Mouse (Mus musculus) left cerebral cortex, adult 11 months (tissue): ENCODE data around the gene Atg16l1.

Source experiments
- DNase-seq: peaks from one replicate; pipeline ENCODE4 v3.0.0; 2022; ENCODE audit warnings: low spot score

Gene Atg16l1

GRCm38 (mm10) chr1:87829621-87830211 lies 74.0 kb downstream of the Atg16l1 start:
- DNase-seq, result no peak

DNA sequence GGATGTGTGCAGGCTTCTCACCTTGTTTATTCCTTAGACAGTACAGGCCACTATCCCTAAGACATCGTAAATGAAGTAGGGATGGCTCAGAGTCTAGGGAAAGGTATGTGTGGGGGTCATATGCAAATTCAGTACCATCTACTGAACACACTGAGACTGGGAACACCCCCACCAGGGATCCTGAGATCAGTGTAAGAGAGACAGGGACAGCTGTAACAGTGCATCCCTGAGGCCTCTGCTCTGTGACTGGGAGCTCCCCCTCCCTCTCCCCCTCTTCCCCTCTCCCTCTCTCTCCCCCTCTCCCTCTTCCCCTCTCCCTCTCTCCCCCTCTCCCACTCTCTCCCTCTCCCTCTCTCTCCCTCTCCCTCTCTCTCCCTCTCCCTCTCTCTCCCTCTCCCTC lies 80.8 kb downstream of the Atg16l1 start:
- DNase-seq, result no peak

DNA sequence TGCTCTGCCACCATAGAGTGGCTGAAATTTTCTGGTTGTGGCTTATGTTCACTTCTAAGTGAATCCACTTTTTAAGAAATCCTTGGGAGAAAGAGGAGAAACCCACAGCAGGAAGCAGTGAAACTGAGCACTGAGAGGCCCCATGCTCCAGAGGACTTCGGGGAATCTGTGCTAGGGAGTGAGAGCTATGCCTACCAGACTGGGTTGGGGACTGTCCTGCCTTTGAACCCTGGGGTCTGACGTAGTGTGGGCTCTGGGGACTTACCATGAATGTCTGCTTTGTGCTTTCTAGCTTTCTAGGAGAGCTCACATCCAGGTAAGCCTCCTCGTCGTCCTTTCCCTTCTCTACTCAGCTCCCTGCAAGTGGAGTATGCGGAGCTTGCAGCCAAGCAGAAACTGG lies 81.3 kb downstream of the Atg16l1 start:
- DNase-seq, result no peak

GRCm38 (mm10) chr1:87840411-87841208 lies 84.9 kb downstream of the Atg16l1 start:
- DNase-seq, result no peak
